Mouse (Mus musculus): Measurements from ENCODE around the gene Prex1.

GRCm38 (mm10) chr2:166573621-166574020, 140.0 kb downstream of the Prex1 start:
- no peak for TF ChIP-seq POLR2A (IDR thresholded peaks at IDR 0.05; ENCODE audit: low read depth, low read length)
- no peak for TF ChIP-seq POLR2AphosphoS2 (IDR thresholded peaks at IDR 0.05; ENCODE audit: low read depth, low read length)
- no peak for TF ChIP-seq CHD2 (IDR thresholded peaks at IDR 0.05; ENCODE audit: low read length)
- no peak for TF ChIP-seq MEF2A (IDR thresholded peaks at IDR 0.05; ENCODE audit: borderline replicate concordance, low read depth, low read length)
- no peak for TF ChIP-seq SIN3A (IDR thresholded peaks at IDR 0.05; ENCODE audit: low read length)
- TF ChIP-seq USF2 (conservative IDR thresholded peaks at IDR 0.05; ENCODE audit: low read depth, low read length) = no peak
- TF ChIP-seq MAX (IDR thresholded peaks at IDR 0.05; ENCODE audit: low read length) = no peak
- no peak for TF ChIP-seq E2F4 (IDR thresholded peaks at IDR 0.05; ENCODE audit: insufficient replicate concordance, low read depth, low read length)
